Mouse (Mus musculus): ENCODE data around the gene Plxnd1.
A peak's percentile ranks its signal among the peaks of the same experiment; 100 is the strongest.

Gene Plxnd1

DNA sequence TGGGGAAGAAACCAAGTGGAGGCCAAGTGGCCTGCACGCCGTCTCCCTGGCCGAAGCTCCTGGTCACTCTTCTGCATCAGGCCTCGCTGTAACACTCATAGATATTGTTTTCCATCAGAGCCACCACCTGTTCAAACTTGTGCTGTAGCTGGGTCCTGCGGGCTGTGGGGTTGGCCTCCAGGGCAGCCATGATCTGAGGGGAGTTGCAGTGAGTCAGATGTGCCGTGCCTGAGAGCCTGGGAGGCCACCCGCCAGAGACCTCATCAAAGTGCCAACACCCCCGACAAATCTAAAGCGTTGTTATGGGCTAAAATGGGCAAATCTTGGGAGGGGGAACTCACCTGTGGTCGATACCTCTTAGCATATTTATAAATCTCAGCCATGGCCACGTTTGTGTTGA lies 39.1 kb downstream of the Plxnd1 start:
- DNase-seq, result no peak

DNA sequence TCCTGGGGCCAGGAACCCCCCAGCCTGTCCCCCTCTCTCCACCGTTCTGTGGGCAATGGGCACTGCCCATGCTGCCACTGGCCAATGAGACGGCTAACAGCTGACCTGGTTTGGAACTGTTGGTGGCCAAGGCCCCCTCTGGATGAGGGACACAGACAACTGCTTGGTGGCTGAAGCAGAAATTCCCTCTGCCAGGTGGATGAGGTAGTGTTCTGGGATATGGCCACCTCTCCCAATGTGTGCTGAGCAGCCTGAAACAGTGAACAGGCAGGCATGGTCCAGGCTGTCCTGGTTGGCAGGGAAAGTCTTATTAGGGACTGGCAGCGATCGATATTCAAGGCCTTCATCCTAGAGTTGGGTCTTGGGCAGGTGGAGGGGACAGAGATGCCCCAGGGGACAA lies 39.6 kb downstream of the Plxnd1 start:
- no peak for DNase-seq

DNA sequence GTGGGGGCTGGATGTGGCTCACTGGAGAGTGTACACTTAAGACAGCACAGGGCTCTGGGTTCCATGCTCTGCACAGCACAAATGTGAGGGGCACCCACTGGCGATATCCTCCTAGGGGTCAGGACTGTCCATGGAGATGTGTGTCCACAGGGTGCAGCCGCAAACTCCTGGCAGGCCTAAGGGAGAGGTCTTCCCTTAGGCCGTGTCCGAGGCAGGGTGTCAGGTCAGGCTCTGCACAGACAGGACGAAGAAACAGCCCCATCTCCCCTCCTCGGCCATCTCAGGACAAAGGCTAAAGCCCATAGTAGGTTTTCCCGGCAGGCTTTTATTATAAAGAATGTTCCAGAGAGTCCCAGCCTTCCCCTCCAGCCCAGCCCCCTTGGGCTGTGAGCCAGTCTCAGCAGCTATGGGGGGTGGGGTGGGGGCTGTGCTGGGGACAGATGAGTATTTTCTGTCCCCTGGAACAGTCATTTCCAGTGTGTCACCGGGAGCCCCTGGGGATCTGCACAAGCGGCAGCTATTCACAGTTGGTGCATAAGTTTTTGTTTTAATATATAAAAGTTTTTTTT lies 40.2 kb downstream of the Plxnd1 start:
- no peak for DNase-seq

DNA sequence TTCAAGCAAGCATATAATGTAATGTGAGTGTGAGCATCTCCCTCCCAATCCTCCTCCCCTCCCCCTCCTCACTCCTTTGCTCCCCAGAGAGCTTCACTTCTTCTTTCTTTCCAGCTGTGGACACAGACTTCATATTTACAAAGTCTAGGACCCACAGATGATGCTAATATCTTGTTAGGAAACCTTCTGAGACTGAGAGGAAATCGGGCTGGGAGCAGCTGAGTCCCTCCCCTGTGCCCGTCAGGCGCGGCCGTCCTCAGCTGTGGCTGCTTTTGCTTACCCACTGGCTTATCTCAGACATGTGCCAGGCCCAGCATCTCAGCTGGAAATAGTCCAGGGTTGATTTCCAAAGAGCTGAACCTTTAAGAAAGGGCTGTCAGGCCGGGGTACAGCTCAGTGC lies 48.4 kb downstream of the Plxnd1 start:
- no peak for DNase-seq

DNA sequence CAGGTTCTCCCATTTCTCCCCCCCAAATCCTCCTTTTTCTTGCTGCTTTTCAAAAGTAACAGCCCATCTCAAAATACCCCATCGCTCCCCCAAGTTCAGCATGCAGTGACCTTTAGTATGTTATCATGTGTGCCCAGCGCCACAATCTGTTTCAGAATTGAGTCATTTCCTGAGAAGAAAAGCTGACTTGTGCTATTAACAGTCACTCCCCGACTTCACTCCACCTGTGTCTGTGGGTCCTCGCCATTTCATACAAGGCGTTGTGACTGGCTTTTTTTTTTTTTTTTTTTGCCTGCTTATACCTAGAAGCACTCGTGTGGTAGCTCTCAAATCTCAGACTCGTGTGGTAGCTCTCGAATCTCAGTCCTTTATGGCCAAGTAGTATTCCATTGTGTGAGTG lies 49.2 kb downstream of the Plxnd1 start:
- no peak for DNase-seq

DNA sequence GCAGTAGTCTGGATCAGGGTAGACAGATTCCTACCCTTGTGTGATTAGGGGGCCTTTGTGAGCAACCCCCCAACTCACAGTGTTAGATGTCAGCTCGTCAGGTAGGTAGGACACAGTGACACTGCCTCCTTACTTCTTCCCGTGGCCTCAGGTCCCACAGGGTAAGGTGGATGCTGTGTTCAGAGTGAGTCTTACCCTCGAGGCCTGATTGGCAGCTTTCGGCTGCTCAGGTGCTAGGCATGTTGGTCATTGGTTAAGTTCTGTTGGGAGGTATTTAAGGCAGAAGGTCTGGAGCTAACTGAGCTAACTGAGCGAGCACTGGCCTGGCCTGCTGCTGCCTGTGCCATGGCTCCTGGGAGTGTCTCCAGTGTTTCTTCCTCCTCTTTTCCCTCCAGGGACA lies 50.2 kb downstream of the Plxnd1 start, which contains the start of gene H1foo:
H1foo (plus strand) TSS at position 301 of the 400 bp plus-strand sequence.
- no peak for DNase-seq

DNA sequence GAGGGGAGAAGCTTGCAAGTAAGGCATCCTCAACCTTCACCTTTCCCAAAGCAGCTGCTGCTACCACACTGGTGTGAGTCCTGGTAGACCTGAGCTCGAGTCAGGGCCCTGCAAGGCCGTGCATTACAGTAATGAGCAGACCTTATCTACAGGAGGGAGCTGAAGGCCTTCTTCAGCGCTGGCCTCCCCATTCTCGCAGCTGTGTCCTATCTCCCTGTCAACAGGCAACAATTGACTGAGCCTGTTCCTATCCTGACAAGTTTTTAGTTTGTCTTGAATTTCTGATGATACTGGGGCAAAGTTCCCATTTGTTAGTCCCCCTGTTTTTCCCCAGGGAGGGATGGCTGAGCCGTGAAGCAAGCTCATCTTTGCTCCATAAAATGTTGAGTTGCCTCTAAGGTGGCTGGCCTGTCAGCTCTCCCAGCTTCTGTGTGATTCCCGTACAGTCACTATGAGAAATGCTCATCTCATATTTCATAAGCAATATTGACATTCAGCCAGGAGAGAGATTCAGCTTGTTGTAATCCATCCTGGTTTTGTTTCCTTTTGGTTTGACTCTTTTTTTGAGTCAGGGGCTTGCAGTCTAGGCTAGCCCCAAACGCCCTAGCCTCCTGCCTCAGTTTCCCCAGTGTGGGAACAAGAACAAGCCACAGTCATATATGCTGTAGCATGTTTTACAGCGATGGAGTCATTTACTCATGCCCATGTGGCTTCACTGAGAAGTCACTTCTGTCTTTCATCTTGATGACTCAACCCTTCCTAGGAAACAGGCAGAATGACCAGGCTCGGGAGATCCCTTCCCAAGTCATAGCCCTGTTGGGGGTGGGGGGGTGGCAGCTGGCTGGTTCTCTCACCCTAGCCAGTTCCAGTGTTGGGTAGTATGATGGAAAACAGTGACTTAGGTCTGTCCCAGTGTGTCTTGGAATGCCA lies 51.0 kb downstream of the Plxnd1 start:
- no peak for DNase-seq

DNA sequence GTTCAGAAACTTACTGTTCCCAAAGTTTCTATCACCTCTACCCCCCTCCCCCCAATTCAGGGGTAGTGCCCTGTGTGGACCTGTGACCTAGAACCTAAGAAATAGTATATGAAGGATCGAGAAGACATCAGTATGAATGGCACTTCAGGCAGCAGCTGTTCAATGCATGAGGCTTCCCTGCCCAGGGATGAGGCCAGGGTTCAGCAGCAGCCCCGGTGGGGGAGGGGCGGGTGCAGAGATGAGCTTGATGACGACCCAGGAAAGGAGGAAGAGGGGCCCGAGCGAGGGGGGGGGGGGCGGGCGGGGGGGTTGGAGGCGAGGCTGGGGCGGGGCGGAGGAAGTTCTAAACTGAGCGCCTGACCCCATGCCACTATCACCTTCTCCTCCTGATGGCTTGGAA lies 53.7 kb downstream of the Plxnd1 start:
- no peak for DNase-seq

DNA sequence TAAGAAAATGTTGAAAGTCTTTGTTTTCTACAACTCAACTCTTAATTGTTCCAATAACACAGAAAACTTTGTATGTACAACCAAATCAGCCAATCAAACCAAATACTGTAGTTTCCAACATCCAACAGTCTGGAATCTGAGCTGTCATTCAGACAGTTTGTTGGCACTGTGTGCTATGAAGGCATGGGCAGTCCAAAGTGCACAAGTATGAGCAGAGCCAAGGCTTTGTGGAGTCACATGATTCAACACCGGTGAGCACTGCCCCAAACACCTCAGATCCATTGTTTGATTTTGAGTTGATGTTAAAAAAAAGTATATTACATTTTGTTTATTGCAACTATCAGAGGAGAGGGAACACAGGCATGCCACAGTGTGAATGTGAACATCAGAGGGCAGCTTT lies 54.2 kb downstream of the Plxnd1 start:
- no peak for DNase-seq

DNA sequence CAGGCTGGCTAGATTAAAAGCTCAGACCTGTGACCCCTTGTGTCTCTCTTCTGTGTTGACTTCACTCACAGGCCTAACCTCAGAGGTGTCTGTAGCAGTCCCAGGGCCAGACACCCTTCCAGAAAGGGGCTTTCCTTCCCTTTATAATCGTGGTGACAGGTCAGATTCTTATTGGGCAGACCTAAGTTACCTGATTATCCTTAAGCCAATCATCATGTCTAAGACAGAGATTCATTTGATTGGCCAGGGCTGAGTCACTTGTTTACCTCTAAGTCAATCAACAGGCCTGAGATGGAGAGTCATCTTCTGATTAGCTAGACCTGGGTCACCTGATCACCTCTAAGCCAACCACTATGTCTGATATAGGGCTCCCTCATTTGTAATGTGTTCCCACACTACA lies 56.0 kb downstream of the Plxnd1 start:
- DNase-seq, result no peak

DNA sequence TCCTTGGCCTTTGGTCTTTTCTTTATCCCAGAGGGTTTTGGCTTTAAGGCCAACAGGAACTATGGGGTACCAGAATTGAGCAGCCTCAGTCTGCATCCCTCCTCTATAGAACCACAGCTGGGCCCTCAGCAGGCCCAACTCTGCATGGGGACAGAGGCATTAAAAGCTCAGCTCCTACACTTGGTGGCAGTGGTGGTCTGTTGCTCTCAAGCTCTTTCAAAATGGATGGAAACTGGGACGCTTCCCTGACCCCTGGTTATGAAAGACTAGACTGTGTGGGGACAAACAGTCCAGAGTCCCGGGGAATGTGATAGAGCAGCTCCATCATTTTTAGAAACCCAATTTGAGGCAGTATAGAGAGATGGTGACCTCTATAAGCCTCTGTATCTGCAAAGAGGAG lies 56.8 kb downstream of the Plxnd1 start:
- no peak for DNase-seq

DNA sequence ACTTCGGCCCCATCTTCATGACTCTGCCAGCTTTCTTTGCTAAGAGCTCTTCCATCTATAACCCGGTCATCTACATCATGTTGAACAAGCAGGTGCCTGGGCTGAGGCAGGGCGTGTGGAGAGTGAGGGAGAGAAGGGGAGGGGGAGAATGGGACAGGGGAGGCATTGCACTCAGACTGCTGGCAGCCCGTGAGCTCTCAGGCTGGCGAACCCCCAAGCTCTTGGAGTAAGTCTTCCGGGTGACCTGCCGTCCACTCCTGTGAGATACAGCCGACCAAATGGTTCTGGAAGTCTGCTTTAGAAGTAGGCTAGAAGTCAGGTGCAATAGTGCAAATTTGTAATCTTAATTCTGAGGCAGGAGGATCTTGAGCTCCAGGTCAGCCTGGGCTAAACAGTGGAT lies 59.3 kb downstream of the Plxnd1 start:
- no peak for DNase-seq

DNA sequence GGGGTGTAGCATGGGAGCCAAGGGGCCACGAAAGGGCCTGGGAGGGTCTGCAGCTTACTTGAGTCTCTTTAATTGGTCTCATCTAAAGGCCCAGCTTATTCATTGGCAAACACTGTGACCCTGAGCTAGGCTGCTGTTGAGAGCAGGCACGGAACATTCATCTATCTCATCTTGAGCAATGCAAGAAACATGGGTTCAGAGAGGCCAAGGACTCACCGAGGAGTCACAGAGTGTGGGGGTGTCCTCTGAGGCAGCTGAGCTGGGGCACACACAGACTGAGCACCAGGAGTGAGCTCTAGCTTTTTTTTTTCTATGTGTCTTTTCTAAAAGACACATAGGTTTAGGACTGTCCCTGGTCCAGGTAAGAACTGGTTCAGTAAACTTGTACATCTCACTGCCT lies 62.4 kb downstream of the Plxnd1 start:
- DNase-seq, result no peak

DNA sequence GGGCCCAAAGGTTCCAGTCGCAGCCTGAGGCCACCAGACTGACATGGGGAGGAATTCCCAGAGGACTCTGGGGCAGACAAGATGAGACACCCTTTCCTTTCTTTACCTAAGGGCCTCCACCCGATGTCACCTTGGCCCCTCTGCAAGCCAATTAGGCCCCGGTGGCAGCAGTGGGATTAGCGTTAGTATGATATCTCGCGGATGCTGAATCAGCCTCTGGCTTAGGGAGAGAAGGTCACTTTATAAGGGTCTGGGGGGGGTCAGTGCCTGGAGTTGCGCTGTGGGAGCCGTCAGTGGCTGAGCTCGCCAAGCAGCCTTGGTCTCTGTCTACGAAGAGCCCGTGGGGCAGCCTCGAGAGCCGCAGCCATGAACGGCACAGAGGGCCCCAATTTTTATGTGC lies 63.2 kb downstream of the Plxnd1 start, which contains the start of gene Rho:
Rho (plus strand) TSS at position 110 of the 400 bp plus-strand sequence.
- no peak for DNase-seq

DNA sequence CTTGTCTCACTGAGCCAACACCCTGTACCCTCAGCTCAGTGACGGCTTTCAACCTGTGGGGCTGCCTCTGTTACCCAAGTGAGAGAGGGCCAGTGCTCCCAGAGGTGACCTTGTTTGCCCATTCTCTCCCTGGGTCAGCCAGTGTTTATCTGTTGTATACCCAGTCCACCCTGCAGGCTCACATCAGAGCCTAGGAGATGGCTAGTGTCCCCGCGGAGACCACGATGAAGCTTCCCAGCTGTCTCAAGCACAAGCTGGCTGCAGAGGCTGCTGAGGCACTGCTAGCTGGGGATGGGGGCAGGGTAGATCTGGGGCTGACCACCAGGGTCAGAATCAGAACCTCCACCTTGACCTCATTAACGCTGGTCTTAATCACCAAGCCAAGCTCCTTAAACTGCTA lies 64.8 kb downstream of the Plxnd1 start:
- no peak for DNase-seq

DNA sequence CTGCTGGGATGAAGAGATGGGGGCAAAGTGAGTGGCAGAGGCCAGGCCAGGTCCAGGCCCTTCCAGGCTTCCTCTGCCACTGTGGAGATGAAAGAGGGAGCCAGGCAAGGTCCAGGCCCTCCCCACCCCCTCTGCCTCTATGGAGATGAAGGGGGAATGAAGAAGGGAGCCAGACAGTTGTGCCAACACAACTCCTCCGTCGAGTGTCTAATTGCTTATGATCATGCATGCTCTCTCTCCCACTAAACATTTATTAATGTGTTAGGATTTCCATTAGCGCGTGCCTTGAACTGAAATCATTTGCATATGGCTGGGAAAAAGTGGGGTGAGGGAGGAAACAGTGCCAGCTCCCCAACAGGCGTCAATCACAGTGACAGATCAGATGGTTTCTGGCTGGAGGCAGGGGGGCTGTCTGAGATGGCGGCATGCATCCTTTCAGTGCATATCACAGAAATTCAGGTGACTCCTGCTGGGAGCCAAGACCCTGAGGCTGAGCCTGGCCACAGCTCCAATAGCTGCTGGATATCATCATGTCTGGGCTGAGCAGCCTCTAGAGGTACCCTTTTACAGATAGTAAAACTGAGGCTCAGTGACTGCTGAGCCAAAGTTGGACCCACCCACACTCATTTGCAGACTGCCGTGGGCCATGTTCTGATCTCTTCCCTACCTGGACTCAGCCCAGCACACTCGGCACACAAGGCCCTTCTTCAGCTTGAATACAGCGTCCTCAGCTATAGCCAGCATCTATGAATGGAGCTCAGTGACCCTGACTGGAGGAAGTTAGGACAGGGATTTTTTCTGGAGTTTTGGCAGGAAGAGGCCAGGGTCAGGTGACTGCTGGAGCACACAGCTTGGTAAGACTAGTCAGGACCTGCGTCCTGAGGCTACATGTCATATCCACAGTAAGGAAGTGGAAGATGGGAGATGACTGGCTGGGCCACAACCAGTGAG lies 67.2 kb downstream of the Plxnd1 start:
- DNase-seq, result no peak

DNA sequence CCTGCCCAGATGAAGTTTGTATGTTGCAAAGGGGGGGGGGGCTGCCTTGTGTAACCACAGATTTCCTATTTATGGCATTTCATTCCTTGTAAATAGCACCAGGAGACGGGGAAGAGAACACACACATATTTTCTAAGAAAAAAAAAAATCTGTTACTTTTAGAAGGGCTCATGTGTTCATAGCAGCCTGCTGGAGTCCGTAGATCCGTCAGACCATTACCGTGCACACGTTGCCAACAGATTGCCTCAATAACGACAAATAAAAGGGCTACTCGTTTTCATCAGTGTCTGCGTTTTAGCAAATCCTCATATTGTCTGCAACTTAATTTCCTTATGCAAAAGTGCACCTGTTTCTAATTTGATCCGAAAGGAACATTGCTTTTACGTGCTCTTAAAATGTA lies 68.4 kb downstream of the Plxnd1 start:
- no peak for DNase-seq

DNA sequence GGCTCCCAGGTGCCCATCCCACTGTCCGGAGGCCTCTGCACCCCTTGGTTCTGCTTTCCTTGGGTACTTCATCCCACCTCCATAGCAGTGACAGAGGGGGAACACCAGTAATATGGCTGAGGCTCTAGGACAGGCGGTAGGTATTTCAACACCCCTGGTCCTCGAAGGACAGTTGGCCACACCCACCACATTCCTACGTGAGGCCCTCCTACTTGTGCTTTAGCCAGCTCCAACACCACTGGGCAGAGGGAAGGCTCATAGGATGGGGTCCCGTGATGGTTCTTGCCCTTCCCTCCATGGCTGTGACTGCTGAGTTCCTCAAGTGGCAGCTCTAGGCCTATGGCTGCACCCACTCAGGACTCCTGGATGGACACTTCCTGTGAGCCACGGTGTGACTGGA lies 70.0 kb downstream of the Plxnd1 start:
- no peak for DNase-seq

DNA sequence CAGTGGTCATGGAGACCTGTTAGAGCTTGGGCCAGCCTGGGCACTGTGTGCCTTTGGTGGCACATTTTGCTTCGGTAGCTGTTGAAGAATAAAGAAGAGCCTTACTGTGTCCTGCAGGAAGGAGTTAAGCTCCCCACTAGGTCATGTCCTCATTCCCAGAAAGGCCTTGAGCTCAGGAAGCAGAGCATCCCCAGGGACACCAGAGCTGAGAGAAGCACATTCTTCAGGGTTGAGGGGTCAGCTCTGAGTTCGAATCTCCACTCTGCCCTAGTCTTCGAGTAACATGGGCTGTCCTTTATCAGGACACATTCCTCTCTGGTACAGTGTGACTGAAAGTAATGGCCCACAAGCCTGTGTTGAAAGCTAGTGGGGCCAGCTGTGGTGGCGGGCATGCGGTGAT lies 74.9 kb downstream of the Plxnd1 start:
- no peak for DNase-seq

DNA sequence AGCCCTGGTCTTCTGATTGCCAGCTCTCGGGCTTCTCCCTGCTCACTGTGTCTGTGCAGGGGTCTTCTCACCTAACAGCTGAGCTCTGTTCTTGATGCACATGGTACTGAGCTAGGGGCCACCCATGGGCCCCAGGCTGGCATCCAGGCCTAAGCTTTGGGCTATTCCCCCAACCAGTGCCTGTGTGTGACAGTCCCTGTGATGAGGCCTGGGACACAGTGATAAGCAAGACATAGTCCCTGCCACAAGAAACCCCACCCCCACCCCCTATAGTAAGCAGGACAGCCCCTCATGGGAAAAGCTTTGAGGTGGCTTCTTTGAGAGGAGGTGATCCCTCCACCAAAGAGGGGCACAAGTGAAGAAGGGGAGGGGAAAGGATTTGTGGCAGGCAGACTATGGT lies 76.2 kb downstream of the Plxnd1 start:
- DNase-seq, result no peak

DNA sequence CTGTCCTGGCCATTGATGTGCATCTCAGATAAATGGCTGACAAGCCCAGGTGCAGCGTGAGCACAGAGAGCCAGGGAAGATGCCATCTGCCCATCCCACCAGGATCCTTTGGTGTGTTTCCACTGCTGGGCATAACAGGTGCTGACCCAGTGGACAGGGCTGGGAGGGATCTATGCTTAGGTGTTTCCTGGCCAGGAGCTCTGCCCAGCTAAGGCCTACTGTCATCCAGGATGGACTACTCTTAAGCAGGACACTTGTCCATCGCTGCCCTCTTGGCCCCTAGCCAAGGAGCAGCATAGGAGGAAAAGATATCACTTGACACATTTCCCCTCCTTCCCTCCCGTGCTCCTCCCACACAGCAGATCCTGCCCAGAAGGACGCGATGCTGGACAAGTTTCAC lies 78.2 kb downstream of the Plxnd1 start:
- DNase-seq, result no peak

DNA sequence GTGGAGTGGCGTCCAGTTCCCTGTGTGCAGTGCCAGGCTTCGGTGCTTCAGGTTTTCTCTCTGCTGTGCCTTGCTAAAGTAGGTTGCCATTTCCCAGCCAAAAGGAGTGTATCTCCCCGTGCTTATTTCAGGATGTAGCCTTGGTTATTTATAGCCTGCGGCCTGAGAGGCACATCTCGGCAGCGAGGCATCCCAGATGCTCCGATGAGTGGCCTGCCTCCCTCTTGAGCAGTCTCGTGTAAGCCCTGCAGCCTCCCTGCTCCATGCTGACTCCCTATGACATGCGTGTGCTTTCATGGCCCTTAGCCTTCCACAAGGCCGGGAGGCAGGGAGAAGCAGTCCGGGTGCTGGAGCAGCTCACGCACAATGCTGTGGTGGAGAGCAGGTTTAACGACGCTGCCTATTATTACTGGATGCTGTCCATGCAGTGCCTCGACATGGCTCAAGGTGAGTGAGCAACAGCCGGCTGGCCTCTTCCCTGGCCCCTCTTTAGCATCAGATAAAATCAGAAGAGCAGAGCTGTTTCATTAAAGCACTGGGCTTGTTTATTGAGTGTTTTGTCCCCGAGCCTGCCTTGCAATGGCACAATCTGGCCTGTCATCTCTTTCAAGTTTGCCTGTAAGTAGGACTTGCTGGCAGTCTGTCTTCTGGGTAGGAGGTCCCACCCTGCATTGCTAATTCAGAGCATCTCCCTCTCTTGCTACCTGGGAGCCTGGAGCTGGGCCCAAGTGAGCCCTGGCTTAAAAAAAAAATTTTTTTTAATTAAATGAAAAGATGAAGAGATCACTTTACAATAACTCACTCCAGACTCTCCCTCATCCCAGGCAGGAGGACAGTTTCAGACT lies 79.0 kb downstream of the Plxnd1 start:
- DNase-seq, result peak; percentile 60
